Mouse (Mus musculus): Measurements from ENCODE around the gene Pdlim7. TPM values are rescaled to one million over a fixed set of nuclear protein-coding genes. Genes with fewer than 3 reads are reported as not detected.
A peak's percentile ranks its signal among the peaks of the same experiment; 100 is the strongest.

The Pdlim7 gene
- total and polyA plus RNA-seq, 3 experiments: 12.3 to 40.6 TPM; not detected in 1

DNA sequence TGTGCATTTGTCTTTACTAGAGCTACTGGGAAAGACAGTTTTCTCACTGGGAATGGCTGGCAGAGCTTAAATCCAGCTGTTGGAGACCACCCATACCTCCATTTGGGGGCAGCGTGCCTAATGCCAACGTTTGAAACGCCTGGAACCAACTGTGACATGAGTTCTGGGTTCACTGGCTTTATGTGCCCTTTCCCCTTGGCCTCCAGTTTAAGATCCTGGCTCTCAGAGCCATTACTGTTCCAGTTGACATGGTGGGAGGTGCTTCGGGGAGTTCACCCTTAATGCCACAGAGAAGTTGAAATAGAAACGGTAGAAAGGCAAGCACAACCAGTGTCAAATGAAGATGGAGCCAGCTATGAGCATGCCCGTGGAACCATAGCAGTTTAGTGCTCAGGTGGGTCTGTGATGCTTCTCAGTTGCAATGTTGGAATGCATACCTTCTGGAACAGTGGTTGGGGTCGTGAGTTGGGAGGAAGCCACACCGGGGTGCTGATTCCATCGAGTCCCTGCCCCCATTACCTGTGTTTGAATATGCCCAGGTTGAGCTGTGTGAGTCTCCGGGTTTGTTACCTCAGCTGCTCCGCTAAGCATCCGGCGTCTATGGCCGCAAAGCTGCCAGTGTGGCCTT, 50.0 kb downstream of the Pdlim7 start:
- H3K27ac ChIP-seq (ENCODE audit: control insufficient read depth, low read depth, low read length): no peak overlapping the region
- H3K36me3 ChIP-seq (ENCODE audit: control insufficient read depth in 1 of 2, insufficient read depth in 2 of 2, low read length in 2 of 2): peaks cover 0 to 2% of the 10 kb centered on the region in 2 experiments; a peak in 2 of 4 replicates
- H3K9ac ChIP-seq (ENCODE audit: control insufficient read depth, low read depth, low read length, poor library complexity, severe bottlenecking): no peak overlapping the region
- no peaks in the 10 kb centered on the region for H3K27me3 ChIP-seq (ENCODE audit: control insufficient read depth in 1 of 2, insufficient read depth in 2 of 2, low read length in 2 of 2)
- no peak for TF ChIP-seq USF2 (IDR thresholded peaks at IDR 0.05; ENCODE audit: borderline replicate concordance in 1 of 2, insufficient read depth in 1 of 2, low read depth in 1 of 2, low read length in 2 of 2)
- TF ChIP-seq POLR2AphosphoS2 (IDR thresholded peaks at IDR 0.05; ENCODE audit: low read length): 0 out of 2 replicates have a peak, but pooled peaks have one; percentile 11
- H3K4me1 ChIP-seq (ENCODE audit: control insufficient read depth in 1 of 2, insufficient read depth in 2 of 2, low read length in 2 of 2): no peaks in the 10 kb centered on the region
- H3K9me3 ChIP-seq (replicated peaks; ENCODE audit: insufficient read depth, low read length): no peaks in the 10 kb centered on the region
- H3K79me2 ChIP-seq (ENCODE audit: control insufficient read depth, insufficient read depth, low read length, poor library complexity): no peaks in the 10 kb centered on the region
- H3K4me3 ChIP-seq (ENCODE audit: control insufficient read depth in 1 of 2, insufficient read depth in 1 of 2, low read depth in 2 of 2, low read length in 2 of 2): no peak overlapping the region
- DNase-seq (ENCODE audit: low read depth, low spot score): no peak

GRCm38 (mm10) chr13:55462965-55463364, 50.5 kb downstream of the Pdlim7 start:
- TF ChIP-seq JUND (IDR thresholded peaks at IDR 0.05; ENCODE audit: low read depth, low read length) (no peak), MAX (IDR thresholded peaks at IDR 0.05; ENCODE audit: low read length) (no peak), MAZ (IDR thresholded peaks at IDR 0.05; ENCODE audit: low read depth, low read length) (no peak), USF2 (IDR thresholded peaks at IDR 0.05; ENCODE audit: borderline replicate concordance in 1 of 2, insufficient read depth in 1 of 2, low read depth in 1 of 2, low read length in 2 of 2) (no peak), GABPA (IDR thresholded peaks at IDR 0.05; ENCODE audit: low read depth, low read length) (no peak), NRF1 (IDR thresholded peaks at IDR 0.05; ENCODE audit: insufficient read depth, low read depth, low read length, poor library complexity, severe bottlenecking) (no peak), ZNF384 (IDR thresholded peaks at IDR 0.05; ENCODE audit: low read depth, low read length) (no peak), USF1 (IDR thresholded peaks at IDR 0.05; ENCODE audit: low read depth, low read length) (no peak), MYC (IDR thresholded peaks at IDR 0.05; ENCODE audit: low read depth, low read length) (no peak), TCF12 (IDR thresholded peaks at IDR 0.05; ENCODE audit: low read depth, low read length) (no peak), MEF2A (IDR thresholded peaks at IDR 0.05; ENCODE audit: extremely low read depth, insufficient replicate concordance, low read depth, low read length, poor library complexity, severe bottlenecking) (no peak), RCOR1 (IDR thresholded peaks at IDR 0.05; ENCODE audit: low read depth, low read length) (no peak), POLR2AphosphoS2 (IDR thresholded peaks at IDR 0.05; ENCODE audit: low read length) (no peak)
- Histone ChIP-seq H3K79me2 (ENCODE audit: control insufficient read depth, insufficient read depth, low read length, poor library complexity) (no peaks in the 10 kb centered on the region), H3K27me3 (ENCODE audit: control insufficient read depth in 1 of 2, insufficient read depth in 2 of 2, low read length in 2 of 2) (no peaks in the 10 kb centered on the region), H3K4me1 (ENCODE audit: control insufficient read depth in 1 of 2, insufficient read depth in 2 of 2, low read length in 2 of 2) (no peaks in the 10 kb centered on the region), H3K4me3 (ENCODE audit: control insufficient read depth in 1 of 2, insufficient read depth in 1 of 2, low read depth in 2 of 2, low read length in 2 of 2) (no peak overlapping the region), H3K36me3 (ENCODE audit: control insufficient read depth in 1 of 2, insufficient read depth in 2 of 2, low read length in 2 of 2) (peaks cover 0 to 2% of the 10 kb centered on the region in 2 experiments; a peak in 2 of 4 replicates), H3K9ac (ENCODE audit: control insufficient read depth, low read depth, low read length, poor library complexity, severe bottlenecking) (no peak overlapping the region), H3K9me3 (replicated peaks; ENCODE audit: insufficient read depth, low read length) (no peaks in the 10 kb centered on the region), H3K27ac (ENCODE audit: control insufficient read depth, low read depth, low read length) (no peak overlapping the region)
- no peak for DNase-seq (ENCODE audit: low read depth, low spot score)

All from MEL (cell line).